Mouse (Mus musculus): Measurements from ENCODE around the gene Olfr1417. TPM values are rescaled to one million over a fixed set of nuclear protein-coding genes. Genes with fewer than 3 reads are reported as not detected.

Olfr1417 gene
- polyA plus RNA-seq, 1 experiment from 2014 or later, result not detected

- Histone ChIP-seq H3K9me3 (no peaks in the 10 kb centered on the region), H3K36me3 (no peaks in the 10 kb centered on the region), H3K4me1 (no peaks in the 10 kb centered on the region), H3K4me3 (no peak overlapping the region), H3K4me2 (replicated peaks) (no peak overlapping the region), H3K9ac (replicated peaks) (no peak overlapping the region), H3K27me3 (no peaks in the 10 kb centered on the region), H3K27ac (replicated peaks) (no peak overlapping the region)
- ATAC-seq (replicated peaks), result no peak
- WGBS, result 30% methylated on average over 6 of the region's 6 CpGs
Observed at GRCm38 (mm10) chr19:11807822-11808221, 31.2 kb downstream of the Olfr1417 start.

- WGBS, result 68% methylated on average over 2 of the region's 2 CpGs
- no peaks in the 10 kb centered on the region for H3K27me3 ChIP-seq
- H3K4me2 ChIP-seq (replicated peaks), result no peak overlapping the region
- no peak overlapping the region for H3K27ac ChIP-seq (replicated peaks)
- H3K4me1 ChIP-seq, result no peaks in the 10 kb centered on the region
- no peaks in the 10 kb centered on the region for H3K9me3 ChIP-seq
- no peak overlapping the region for H3K9ac ChIP-seq (replicated peaks)
- H3K4me3 ChIP-seq, result no peak overlapping the region
- no peaks in the 10 kb centered on the region for H3K36me3 ChIP-seq
- no peak for ATAC-seq (replicated peaks)
Observed at GRCm38 (mm10) chr19:11807251-11807650, 31.8 kb downstream of the Olfr1417 start.

- H3K9me3 ChIP-seq, result no peaks in the 10 kb centered on the region
- H3K27ac ChIP-seq (replicated peaks), result no peak overlapping the region
- ATAC-seq (replicated peaks), result no peak
- H3K4me2 ChIP-seq (replicated peaks), result no peak overlapping the region
- 74% methylated on average over 1 of the region's 1 CpGs for WGBS
- H3K4me3 ChIP-seq, result no peak overlapping the region
- H3K9ac ChIP-seq (replicated peaks), result no peak overlapping the region
- H3K4me1 ChIP-seq, result no peaks in the 10 kb centered on the region
- H3K36me3 ChIP-seq, result no peaks in the 10 kb centered on the region
- no peaks in the 10 kb centered on the region for H3K27me3 ChIP-seq
Observed at GRCm38 (mm10) chr19:11804423-11804822, 34.6 kb downstream of the Olfr1417 start.

GRCm38 (mm10) chr19:11800531-11801315 lies 38.3 kb downstream of the Olfr1417 start:
- Histone ChIP-seq H3K4me1 (no peaks in the 10 kb centered on the region), H3K4me2 (replicated peaks) (no peak overlapping the region), H3K36me3 (no peaks in the 10 kb centered on the region), H3K4me3 (no peak overlapping the region), H3K9ac (replicated peaks) (no peak overlapping the region), H3K27ac (replicated peaks) (no peak overlapping the region), H3K9me3 (no peaks in the 10 kb centered on the region), H3K27me3 (no peaks in the 10 kb centered on the region)
- ATAC-seq (replicated peaks), result no peak
- WGBS, result 83% methylated on average over 8 of the region's 8 CpGs

GRCm38 (mm10) chr19:11794447-11794846 lies 44.6 kb downstream of the Olfr1417 start:
- Histone ChIP-seq H3K4me2 (replicated peaks) (no peak overlapping the region), H3K27ac (replicated peaks) (no peak overlapping the region), H3K4me1 (no peaks in the 10 kb centered on the region), H3K9ac (replicated peaks) (no peak overlapping the region), H3K4me3 (no peak overlapping the region), H3K27me3 (no peaks in the 10 kb centered on the region), H3K9me3 (no peaks in the 10 kb centered on the region), H3K36me3 (no peaks in the 10 kb centered on the region)
- WGBS, result 81% methylated on average over 6 of the region's 6 CpGs
- ATAC-seq (replicated peaks), result no peak

GRCm38 (mm10) chr19:11793741-11794359 lies 45.2 kb downstream of the Olfr1417 start:
- H3K9ac ChIP-seq (replicated peaks), result no peak overlapping the region
- ATAC-seq (replicated peaks), result no peak
- no peak overlapping the region for H3K4me3 ChIP-seq
- no peaks in the 10 kb centered on the region for H3K27me3 ChIP-seq
- H3K4me1 ChIP-seq, result no peaks in the 10 kb centered on the region
- no peaks in the 10 kb centered on the region for H3K36me3 ChIP-seq
- no peak overlapping the region for H3K4me2 ChIP-seq (replicated peaks)
- H3K9me3 ChIP-seq, result no peaks in the 10 kb centered on the region
- 80% methylated on average over 2 of the region's 2 CpGs for WGBS
- H3K27ac ChIP-seq (replicated peaks), result no peak overlapping the region

GRCm38 (mm10) chr19:11791825-11792224 lies 47.2 kb downstream of the Olfr1417 start:
- H3K4me2 ChIP-seq (replicated peaks), result no peak overlapping the region
- H3K9ac ChIP-seq (replicated peaks), result no peak overlapping the region
- no peak for ATAC-seq (replicated peaks)
- H3K9me3 ChIP-seq, result no peaks in the 10 kb centered on the region
- no peaks in the 10 kb centered on the region for H3K4me1 ChIP-seq
- no peaks in the 10 kb centered on the region for H3K27me3 ChIP-seq
- no peak overlapping the region for H3K27ac ChIP-seq (replicated peaks)
- H3K4me3 ChIP-seq, result no peak overlapping the region
- 70% methylated on average over 5 of the region's 5 CpGs for WGBS
- H3K36me3 ChIP-seq, result no peaks in the 10 kb centered on the region

- 96% methylated on average over 6 of the region's 6 CpGs for WGBS
- H3K27ac ChIP-seq (replicated peaks), result no peak overlapping the region
- H3K4me1 ChIP-seq, result no peaks in the 10 kb centered on the region
- H3K9ac ChIP-seq (replicated peaks), result no peak overlapping the region
- no peaks in the 10 kb centered on the region for H3K27me3 ChIP-seq
- no peak overlapping the region for H3K4me2 ChIP-seq (replicated peaks)
- H3K36me3 ChIP-seq, result no peaks in the 10 kb centered on the region
- H3K9me3 ChIP-seq, result no peaks in the 10 kb centered on the region
- H3K4me3 ChIP-seq, result no peak overlapping the region
- no peak for ATAC-seq (replicated peaks)
Observed at GRCm38 (mm10) chr19:11788876-11789275, 50.1 kb downstream of the Olfr1417 start.

- no peaks in the 10 kb centered on the region for H3K4me1 ChIP-seq
- H3K9ac ChIP-seq (replicated peaks), result no peak overlapping the region
- no peaks in the 10 kb centered on the region for H3K36me3 ChIP-seq
- H3K27ac ChIP-seq (replicated peaks), result no peak overlapping the region
- no peaks in the 10 kb centered on the region for H3K9me3 ChIP-seq
- no peaks in the 10 kb centered on the region for H3K27me3 ChIP-seq
- no peak for ATAC-seq (replicated peaks)
- WGBS, result 95% methylated on average over 6 of the region's 6 CpGs
- no peak overlapping the region for H3K4me3 ChIP-seq
- H3K4me2 ChIP-seq (replicated peaks), result no peak overlapping the region
Observed at GRCm38 (mm10) chr19:11787826-11788225, 51.2 kb downstream of the Olfr1417 start.

GRCm38 (mm10) chr19:11785409-11786154 lies 53.4 kb downstream of the Olfr1417 start:
- H3K36me3 ChIP-seq, result no peaks in the 10 kb centered on the region
- H3K9ac ChIP-seq (replicated peaks), result no peak overlapping the region
- WGBS, result 97% methylated on average over 14 of the region's 14 CpGs
- no peak overlapping the region for H3K4me3 ChIP-seq
- no peak for ATAC-seq (replicated peaks)
- no peaks in the 10 kb centered on the region for H3K4me1 ChIP-seq
- H3K4me2 ChIP-seq (replicated peaks), result no peak overlapping the region
- H3K27ac ChIP-seq (replicated peaks), result no peak overlapping the region
- no peaks in the 10 kb centered on the region for H3K27me3 ChIP-seq
- no peaks in the 10 kb centered on the region for H3K9me3 ChIP-seq

- Histone ChIP-seq H3K9me3 (no peaks in the 10 kb centered on the region), H3K4me1 (no peaks in the 10 kb centered on the region), H3K27me3 (no peaks in the 10 kb centered on the region), H3K27ac (replicated peaks) (no peak overlapping the region), H3K4me2 (replicated peaks) (no peak overlapping the region), H3K9ac (replicated peaks) (no peak overlapping the region), H3K4me3 (no peak overlapping the region), H3K36me3 (peaks cover 35% of the 10 kb centered on the region)
- ATAC-seq (replicated peaks), result peak; percentile 64; the same call in 1 of the 2 replicates
- WGBS, result 61% methylated on average over 7 of the region's 7 CpGs
Observed at GRCm38 (mm10) chr19:11777191-11777865, 61.7 kb downstream of the Olfr1417 start.
